Mouse (Mus musculus) cortical plate, adult 2 months (tissue): ENCODE results near the gene Fmnl2. TPM values are rescaled to one million over a fixed set of nuclear protein-coding genes. Genes with fewer than 3 reads are reported as not detected.

ENCODE experiments used
- H3K27ac ChIP-seq: fragments of 200-500 bp; 2 replicates; pipeline ENCODE4 v1.5.1; 2012; ENCODE audit warnings: low read length, control low read depth, inconsistent platforms; ENCODE audit not compliant: insufficient read depth
- H3K4me1 ChIP-seq: fragments of 200-500 bp; 2 replicates; pipeline ENCODE4 v1.6.1; 2011; ENCODE audit warnings: low read length; ENCODE audit not compliant: control insufficient read depth, insufficient read depth
- H3K4me3 ChIP-seq: fragments of 200-500 bp; 2 replicates; pipeline ENCODE4 v1.5.1; 2011; ENCODE audit warnings: mild to moderate bottlenecking, low read length, control low read depth; ENCODE audit not compliant: insufficient read depth
- CTCF ChIP-seq: fragments of 200-500 bp; IDR thresholded peaks from 2 replicates; pipeline ENCODE4 v1.5.1; 2011; ENCODE audit warnings: mild to moderate bottlenecking, control low read depth, low read length; ENCODE audit not compliant: insufficient read depth; ENCODE audit errors: extremely low read depth
- POLR2A ChIP-seq: fragments of 200-500 bp; IDR thresholded peaks from 2 replicates; pipeline ENCODE4 v1.6.1; 2011; ENCODE audit warnings: mild to moderate bottlenecking, low read length, control low read depth; ENCODE audit not compliant: insufficient read depth; ENCODE audit errors: extremely low read depth
- polyA plus RNA-seq: library from polyadenylated mRNA; depleted of rRNA; stranded (reverse); fragments of >200 nt; gene quantifications from 2 replicates; pipeline ENCODE4 v1.2.3, GENCODE M21; 2012

Gene Fmnl2
- polyA plus RNA-seq, 1 experiment = 24.9 TPM

GRCm38 (mm10) chr2:53038253-53038652 is 180.6 kb downstream of the Fmnl2 start:
- Histone ChIP-seq H3K27ac (no peak overlapping the region), H3K4me1 (peaks cover 1% of the 10 kb centered on the region; the same call in 1 of the 2 replicates), H3K4me3 (no peak overlapping the region)
- TF ChIP-seq CTCF = no peak
- TF ChIP-seq POLR2A = no peak

- Histone ChIP-seq H3K4me3 (no peak overlapping the region), H3K27ac (no peak overlapping the region), H3K4me1 (peaks cover 1% of the 10 kb centered on the region; the same call in 1 of the 2 replicates)
- TF ChIP-seq CTCF (no peak), POLR2A (no peak)
Measured at GRCm38 (mm10) chr2:53038737-53039136, 181.1 kb downstream of the Fmnl2 start.

GRCm38 (mm10) chr2:53047031-53047430 is 189.4 kb downstream of the Fmnl2 start:
- no peak for TF ChIP-seq POLR2A
- no peak for TF ChIP-seq CTCF
- no peak overlapping the region for H3K4me3 ChIP-seq
- H3K27ac ChIP-seq = no peak overlapping the region

GRCm38 (mm10) chr2:53047749-53048387 is 190.2 kb downstream of the Fmnl2 start:
- TF ChIP-seq CTCF (no peak), POLR2A (no peak)
- Histone ChIP-seq H3K4me1 (no peaks in the 10 kb centered on the region), H3K27ac (no peak overlapping the region), H3K4me3 (no peak overlapping the region)

More at GRCm38 (mm10) chr2:53047031-53047430, 189.4 kb downstream of the Fmnl2 start:
- peaks cover 1% of the 10 kb centered on the region; the same call in 1 of the 2 replicates for H3K4me1 ChIP-seq

- no peak overlapping the region for H3K4me3 ChIP-seq
- TF ChIP-seq CTCF (no peak), POLR2A (no peak)
- H3K4me1 ChIP-seq = no peaks in the 10 kb centered on the region
- H3K27ac ChIP-seq = no peak overlapping the region
Measured at GRCm38 (mm10) chr2:53050376-53050775, 192.7 kb downstream of the Fmnl2 start.

GRCm38 (mm10) chr2:53051502-53051901 is 193.8 kb downstream of the Fmnl2 start:
- TF ChIP-seq CTCF (no peak), POLR2A (no peak)
- no peak overlapping the region for H3K27ac ChIP-seq
- no peaks in the 10 kb centered on the region for H3K4me1 ChIP-seq
- no peak overlapping the region for H3K4me3 ChIP-seq

- no peak overlapping the region for H3K27ac ChIP-seq
- TF ChIP-seq CTCF (no peak), POLR2A (no peak)
- H3K4me1 ChIP-seq = no peaks in the 10 kb centered on the region; the same call in 1 of the 2 replicates
- no peak overlapping the region for H3K4me3 ChIP-seq
Measured at GRCm38 (mm10) chr2:53053714-53054113, 196.1 kb downstream of the Fmnl2 start.

GRCm38 (mm10) chr2:53056556-53056955 is 198.9 kb downstream of the Fmnl2 start:
- peaks cover 2% of the 10 kb centered on the region; the same call in 1 of the 2 replicates for H3K4me1 ChIP-seq
- TF ChIP-seq POLR2A (no peak), CTCF (no peak)
- no peak overlapping the region for H3K4me3 ChIP-seq
- no peak overlapping the region for H3K27ac ChIP-seq

GRCm38 (mm10) chr2:53057291-53057690 is 199.6 kb downstream of the Fmnl2 start:
- Histone ChIP-seq H3K27ac (no peak overlapping the region), H3K4me3 (no peak overlapping the region), H3K4me1 (peaks cover 2% of the 10 kb centered on the region; the same call in 1 of the 2 replicates)
- no peak for TF ChIP-seq POLR2A
- TF ChIP-seq CTCF = no peak

- Histone ChIP-seq H3K27ac (no peak overlapping the region), H3K4me3 (no peak overlapping the region), H3K4me1 (peaks cover 2% of the 10 kb centered on the region; the same call in 1 of the 2 replicates)
- TF ChIP-seq POLR2A (no peak), CTCF (no peak)
Measured at GRCm38 (mm10) chr2:53061363-53062000, 203.8 kb downstream of the Fmnl2 start.

GRCm38 (mm10) chr2:53066973-53067372 is 209.3 kb downstream of the Fmnl2 start:
- TF ChIP-seq CTCF (no peak), POLR2A (no peak)
- Histone ChIP-seq H3K4me3 (no peak overlapping the region), H3K4me1 (no peaks in the 10 kb centered on the region), H3K27ac (no peak overlapping the region)
